Mouse (Mus musculus): Measurements from ENCODE around the gene Llgl2. TPM values are rescaled to one million over a fixed set of nuclear protein-coding genes. Genes with fewer than 3 reads are reported as not detected.
A peak's percentile ranks its signal among the peaks of the same experiment; 100 is the strongest.
"Not testable (repeated sequence)": the region's sequence is repeated elsewhere in the genome, so short reads cannot be mapped to it uniquely, and the experiment has no call there.

Llgl2 gene
- polyA plus RNA-seq, 1 experiment from 2014 or later: 11.2 TPM

GRCm38 (mm10) chr11:115843891-115844239, 20.0 kb downstream of the Llgl2 start:
- 90% methylated on average over 5 of the region's 5 CpGs for WGBS
- Histone ChIP-seq H3K4me1 (peaks cover 47% of the 10 kb centered on the region), H3K4me3 (no peak overlapping the region), H3K27ac (peak overlapping the region; percentile 61; the same call in 1 of the 2 replicates), H3K27me3 (ENCODE audit: low read depth, poor library complexity, severe bottlenecking) (no peaks in the 10 kb centered on the region), H3K36me3 (peaks cover 37% of the 10 kb centered on the region), H3K9me3 (replicated peaks) (no peaks in the 10 kb centered on the region)
- DNase-seq (ENCODE audit: low spot score): no peak

GRCm38 (mm10) chr11:115844240-115844639, 20.4 kb downstream of the Llgl2 start:
- WGBS: 82% methylated on average over 8 of the region's 8 CpGs

GRCm38 (mm10) chr11:115845819-115846218, 22.0 kb downstream of the Llgl2 start:
- H3K9me3 ChIP-seq (replicated peaks): no peaks in the 10 kb centered on the region
- no peak overlapping the region for H3K4me3 ChIP-seq
- H3K27ac ChIP-seq: no peak overlapping the region
- no peaks in the 10 kb centered on the region for H3K27me3 ChIP-seq (ENCODE audit: low read depth, poor library complexity, severe bottlenecking)
- no peak for DNase-seq (ENCODE audit: low spot score)
- peaks cover 55% of the 10 kb centered on the region for H3K36me3 ChIP-seq
- 94% methylated on average over 2 of the region's 2 CpGs for whole genome bisulfite sequencing
- H3K4me1 ChIP-seq: peaks cover 33% of the 10 kb centered on the region

More at GRCm38 (mm10) chr11:115844240-115844639, 20.4 kb downstream of the Llgl2 start:
- Histone ChIP-seq H3K4me1 (peaks cover 44% of the 10 kb centered on the region), H3K36me3 (peaks cover 40% of the 10 kb centered on the region), H3K27me3 (ENCODE audit: low read depth, poor library complexity, severe bottlenecking) (no peaks in the 10 kb centered on the region), H3K9me3 (replicated peaks) (no peaks in the 10 kb centered on the region), H3K4me3 (no peak overlapping the region), H3K27ac (peak overlapping the region; percentile 37; the same call in 1 of the 2 replicates)
- no peak for DNase-seq (ENCODE audit: low spot score)

DNA sequence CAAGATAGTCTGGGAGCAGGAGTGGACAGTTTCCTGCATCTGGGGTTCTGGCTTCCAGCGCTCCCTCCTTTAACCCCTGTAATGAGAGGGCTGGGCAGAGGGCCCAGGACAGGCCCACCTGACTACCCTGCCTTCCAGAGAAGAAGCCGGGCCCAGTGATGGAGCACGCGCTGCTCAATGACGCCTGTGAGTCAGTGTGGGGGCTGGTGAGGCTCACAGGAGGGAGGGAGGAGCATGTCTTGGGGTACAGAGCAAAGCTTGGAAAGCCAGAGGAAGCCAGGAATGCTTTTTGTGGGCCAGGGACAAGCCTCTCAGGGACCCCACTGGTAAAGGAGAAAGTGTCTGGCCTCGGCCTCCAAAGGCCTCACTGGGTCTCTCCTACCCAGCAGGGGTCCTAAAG, 30.8 kb downstream of the Llgl2 start:
- peaks cover 16% of the 10 kb centered on the region for H3K4me1 ChIP-seq
- peaks cover 43% of the 10 kb centered on the region for H3K36me3 ChIP-seq
- H3K27ac ChIP-seq: peak overlapping the region; percentile 10; the same call in 1 of the 2 replicates
- peaks cover 41% of the 10 kb centered on the region for H3K27me3 ChIP-seq (ENCODE audit: low read depth, poor library complexity, severe bottlenecking)
- WGBS: 87% methylated on average over 6 of the region's 6 CpGs
- no peaks in the 10 kb centered on the region for H3K9me3 ChIP-seq (replicated peaks)
- no peak overlapping the region for H3K4me3 ChIP-seq
- DNase-seq (ENCODE audit: low spot score): no peak

- Histone ChIP-seq H3K27me3 (ENCODE audit: low read depth, poor library complexity, severe bottlenecking) (peaks cover 65% of the 10 kb centered on the region), H3K4me1 (peaks cover 21% of the 10 kb centered on the region), H3K36me3 (peaks cover 19% of the 10 kb centered on the region)
- H3K4me3 ChIP-seq; H3K9me3 ChIP-seq (replicated peaks); DNase-seq (ENCODE audit: low spot score); H3K27ac ChIP-seq: not testable (repeated sequence)
- 97% methylated on average over 4 of the region's 4 CpGs for WGBS
Observed at GRCm38 (mm10) chr11:115857146-115857545, 33.3 kb downstream of the Llgl2 start.

DNA sequence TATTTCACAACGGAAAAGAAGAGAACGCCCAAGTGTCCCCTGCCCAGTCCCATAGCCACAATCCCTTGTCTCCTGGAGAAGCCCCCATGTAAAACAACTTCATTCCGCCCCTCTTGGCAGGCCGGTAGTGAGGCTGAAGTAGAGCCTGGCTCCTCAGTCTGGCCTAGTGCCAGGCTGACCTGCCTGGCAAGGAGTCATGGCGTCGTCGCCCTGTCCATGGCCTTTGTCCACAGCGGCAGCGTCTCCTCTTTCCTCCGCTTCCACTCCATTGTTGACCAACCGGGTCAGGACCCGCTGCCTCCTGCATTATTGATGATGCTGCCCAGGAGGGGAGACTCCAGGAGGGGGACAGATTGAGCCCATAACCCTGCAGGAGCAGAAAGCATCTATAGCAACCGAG, 34.1 kb downstream of the Llgl2 start:
- peaks cover 71% of the 10 kb centered on the region for H3K27me3 ChIP-seq (ENCODE audit: low read depth, poor library complexity, severe bottlenecking)
- peak overlapping the region; percentile 50; the same call in 1 of the 2 replicates for H3K4me3 ChIP-seq
- WGBS: 58% methylated on average over 13 of the region's 13 CpGs
- peaks cover 23% of the 10 kb centered on the region for H3K4me1 ChIP-seq
- DNase-seq (ENCODE audit: low spot score): no peak
- H3K27ac ChIP-seq: no peak overlapping the region
- no peaks in the 10 kb centered on the region for H3K9me3 ChIP-seq (replicated peaks)
- peaks cover 12% of the 10 kb centered on the region; the same call in 1 of the 2 replicates for H3K36me3 ChIP-seq

- peaks cover 8% of the 10 kb centered on the region; the same call in 1 of the 2 replicates for H3K36me3 ChIP-seq
- 9% methylated on average over 27 of the region's 27 CpGs for WGBS
- peak within 1 kb of the TSS; percentile 50 for H3K4me3 ChIP-seq
- H3K9me3 ChIP-seq (replicated peaks): no peaks in the 10 kb centered on the region
- H3K27ac ChIP-seq: peak within 1 kb of the TSS; percentile 67; the same call in 1 of the 2 replicates
- peaks cover 71% of the 10 kb centered on the region for H3K27me3 ChIP-seq (ENCODE audit: low read depth, poor library complexity, severe bottlenecking)
- peaks cover 27% of the 10 kb centered on the region for H3K4me1 ChIP-seq
- DNase-seq (ENCODE audit: low spot score): peak; percentile 48
Observed at GRCm38 (mm10) chr11:115858354-115858753, 34.5 kb downstream of the Llgl2 start, which contains the start of gene Myo15b. Myo15b (plus strand) TSS chr11:115858406.

DNA sequence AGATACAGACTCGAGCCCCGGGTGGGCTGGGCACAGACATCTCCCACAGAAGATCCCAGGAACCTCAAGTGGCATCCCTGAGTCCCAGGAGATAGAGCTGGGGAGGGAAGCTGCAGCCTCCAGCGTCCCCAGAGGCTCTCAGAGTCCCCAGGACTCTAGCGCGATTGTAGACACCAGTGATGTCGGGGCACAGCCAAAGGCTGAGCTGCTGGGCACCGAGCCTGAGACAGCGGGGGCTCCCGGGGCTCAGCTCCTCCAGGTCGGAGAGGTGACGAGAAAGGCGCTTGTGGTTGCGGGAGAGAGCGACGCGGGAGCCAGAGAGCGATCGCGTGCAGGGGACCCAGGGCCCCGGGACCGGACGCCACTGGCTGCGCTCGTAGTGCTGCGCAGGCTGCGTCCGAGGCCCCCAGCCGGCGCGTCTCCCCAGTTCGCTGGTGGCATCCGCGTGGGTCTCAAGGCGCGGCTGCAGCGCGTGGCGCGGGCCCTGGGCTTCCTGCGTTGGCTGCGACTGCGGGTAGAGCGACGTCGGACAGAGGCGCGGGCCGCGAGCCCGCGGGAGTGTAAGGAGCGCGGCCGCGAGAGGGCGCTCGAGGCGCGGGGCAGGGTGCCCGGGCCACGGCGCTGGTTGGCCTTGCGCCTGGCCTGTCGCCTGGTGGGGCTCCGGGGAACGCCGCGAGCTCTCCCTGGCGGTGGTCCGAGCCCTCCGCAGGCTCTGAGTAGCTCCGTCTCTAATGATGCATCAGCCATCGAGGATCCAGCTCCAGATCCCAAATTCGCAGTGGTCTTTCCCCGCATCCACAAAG, 35.5 kb downstream of the Llgl2 start:
- Histone ChIP-seq H3K9me3 (replicated peaks) (no peaks in the 10 kb centered on the region), H3K27ac (peak overlapping the region; percentile 67), H3K4me1 (peaks cover 28% of the 10 kb centered on the region), H3K36me3 (peaks cover 3% of the 10 kb centered on the region; the same call in 1 of the 2 replicates), H3K27me3 (ENCODE audit: low read depth, poor library complexity, severe bottlenecking) (peaks cover 71% of the 10 kb centered on the region), H3K4me3 (peak overlapping the region; percentile 50)
- 2% methylated on average over 67 of the region's 75 CpGs for WGBS
- peak; percentile 95 for DNase-seq (ENCODE audit: low spot score)

- H3K27ac ChIP-seq: no peak overlapping the region
- DNase-seq (ENCODE audit: low spot score): no peak
- WGBS: 89% methylated on average over 8 of the region's 8 CpGs
- peaks cover 27% of the 10 kb centered on the region for H3K4me1 ChIP-seq
- no peaks in the 10 kb centered on the region for H3K9me3 ChIP-seq (replicated peaks)
- no peak overlapping the region for H3K4me3 ChIP-seq
- H3K27me3 ChIP-seq (ENCODE audit: low read depth, poor library complexity, severe bottlenecking): peaks cover 38% of the 10 kb centered on the region
- H3K36me3 ChIP-seq: no peaks in the 10 kb centered on the region
Observed at GRCm38 (mm10) chr11:115863895-115864294, 40.0 kb downstream of the Llgl2 start.

GRCm38 (mm10) chr11:115869393-115869792, 45.5 kb downstream of the Llgl2 start:
- no peaks in the 10 kb centered on the region for H3K36me3 ChIP-seq
- no peaks in the 10 kb centered on the region for H3K9me3 ChIP-seq (replicated peaks)
- H3K4me1 ChIP-seq: peaks cover 13% of the 10 kb centered on the region; the same call in 1 of the 2 replicates
- 94% methylated on average over 8 of the region's 8 CpGs for WGBS
- no peak overlapping the region for H3K4me3 ChIP-seq
- H3K27me3 ChIP-seq (ENCODE audit: low read depth, poor library complexity, severe bottlenecking): no peaks in the 10 kb centered on the region
- no peak for DNase-seq (ENCODE audit: low spot score)
- H3K27ac ChIP-seq: no peak overlapping the region

DNA sequence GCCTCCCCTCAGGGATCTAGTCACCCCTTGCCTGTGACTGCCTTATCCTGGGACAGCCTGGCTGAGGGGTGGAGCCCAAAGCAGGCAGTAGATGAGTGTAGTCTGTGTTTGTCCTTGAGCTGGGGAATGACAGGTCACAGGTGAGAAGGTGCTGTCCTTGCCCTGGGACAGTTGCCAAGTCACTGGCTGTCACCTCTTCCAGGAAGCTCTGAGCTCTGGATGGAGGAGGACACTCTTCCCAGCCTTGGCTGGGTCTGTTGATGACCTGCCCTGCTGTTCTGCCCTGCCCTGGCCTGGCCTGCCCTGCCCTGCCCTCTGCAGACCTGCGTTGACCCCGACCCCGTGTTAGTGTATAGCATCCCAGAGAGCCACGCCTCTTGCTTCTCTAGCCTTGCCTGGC, 48.6 kb downstream of the Llgl2 start:
- H3K4me3 ChIP-seq: no peak overlapping the region
- H3K27ac ChIP-seq: peak overlapping the region; percentile 30; the same call in 1 of the 2 replicates
- no peaks in the 10 kb centered on the region for H3K27me3 ChIP-seq (ENCODE audit: low read depth, poor library complexity, severe bottlenecking)
- peaks cover 14% of the 10 kb centered on the region for H3K4me1 ChIP-seq
- no peaks in the 10 kb centered on the region for H3K36me3 ChIP-seq
- H3K9me3 ChIP-seq (replicated peaks): no peaks in the 10 kb centered on the region
- 64% methylated on average over 4 of the region's 4 CpGs for WGBS
- DNase-seq (ENCODE audit: low spot score): no peak

DNA sequence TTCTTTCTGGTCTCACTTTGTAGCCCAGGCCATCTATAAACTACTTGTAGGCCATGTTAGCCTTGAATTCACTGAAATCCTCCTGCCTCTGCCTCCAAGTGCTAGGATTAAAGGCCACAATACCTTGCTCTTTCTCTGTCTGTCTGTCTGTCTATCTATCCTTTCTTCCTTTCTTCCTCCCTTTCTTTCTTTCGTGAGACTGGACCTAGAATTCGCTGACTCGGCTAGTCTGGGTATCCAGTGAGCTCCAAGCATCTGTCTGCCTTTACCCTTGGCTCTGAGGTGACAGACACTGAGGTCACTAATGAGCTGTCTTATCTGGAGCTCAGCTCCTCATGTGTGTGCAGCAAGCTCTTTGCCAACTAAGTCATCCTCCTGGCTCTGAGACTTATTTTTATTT, 52.1 kb downstream of the Llgl2 start:
- 90% methylated on average over 3 of the region's 3 CpGs for WGBS
- DNase-seq (ENCODE audit: low spot score): no peak
- Histone ChIP-seq H3K27me3 (ENCODE audit: low read depth, poor library complexity, severe bottlenecking) (no peaks in the 10 kb centered on the region), H3K36me3 (no peaks in the 10 kb centered on the region), H3K27ac (no peak overlapping the region), H3K4me3 (no peak overlapping the region), H3K9me3 (replicated peaks) (no peaks in the 10 kb centered on the region), H3K4me1 (peaks cover 14% of the 10 kb centered on the region)

DNA sequence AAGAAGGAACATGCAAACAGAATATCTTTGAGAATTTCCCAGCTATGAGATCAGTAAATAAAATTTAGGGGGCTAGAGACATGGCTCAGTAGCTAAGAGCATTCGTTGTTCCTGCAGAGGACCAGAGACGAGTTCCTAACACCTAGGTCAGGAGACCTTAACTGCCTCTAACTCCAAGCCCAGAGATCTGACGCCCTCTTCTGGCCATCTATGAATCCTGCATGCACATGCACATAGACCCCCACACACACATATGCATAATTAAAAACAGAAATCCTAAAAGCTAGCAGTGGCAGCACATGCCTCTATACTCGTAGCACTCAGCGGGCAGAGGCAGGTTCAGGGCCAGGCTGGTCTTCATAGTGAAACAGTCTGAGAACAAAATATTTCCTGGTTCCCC, 52.6 kb downstream of the Llgl2 start:
- no peak for DNase-seq (ENCODE audit: low spot score)
- Histone ChIP-seq H3K4me1 (peaks cover 14% of the 10 kb centered on the region), H3K9me3 (replicated peaks) (no peaks in the 10 kb centered on the region), H3K27me3 (ENCODE audit: low read depth, poor library complexity, severe bottlenecking) (peaks cover 1% of the 10 kb centered on the region; the same call in 1 of the 2 replicates), H3K36me3 (no peaks in the 10 kb centered on the region), H3K27ac (no peak overlapping the region), H3K4me3 (no peak overlapping the region)
- 82% methylated on average over 5 of the region's 5 CpGs for WGBS
